ENCODE assay signal across 8 mouse cellular contexts in genomic region chr4:133440377-133440795, GRCm38 (mm10). TPM values are rescaled to one million over a fixed set of nuclear protein-coding genes. Genes with fewer than 3 reads are reported as not detected.
DNase-seq lines count a peak whose midpoint lies in the region; ATAC-seq lines count a peak whose summit lies in the region.

No protein-coding gene starts in this region.

- peaks cover 16% of the 10 kb centered on the region for H3K4me1 ChIP-seq in kidney, embryonic 16.5 days (ENCODE audit: insufficient read depth, low read length)
- peaks cover 13% of the 10 kb centered on the region for H3K4me1 ChIP-seq in hindbrain, embryonic 16.5 days (ENCODE audit: control insufficient read depth, insufficient read depth, low read depth, low read length)

- WGBS in kidney, embryonic 16.5 days: 10% methylated on average over 6 of the region's 6 CpGs
- WGBS in hindbrain, embryonic 16.5 days: 5% methylated on average over 6 of the region's 6 CpGs

- peak overlapping the region; percentile 27; the same call in 1 of the 2 replicates for H3K9ac ChIP-seq in kidney, embryonic 16.5 days (replicated peaks; ENCODE audit: low read length)
- peak overlapping the region; percentile 33; the same call in 1 of the 2 replicates for H3K9ac ChIP-seq in hindbrain, embryonic 16.5 days (ENCODE audit: low read depth, low read length)

- H3K4me2 ChIP-seq in kidney, embryonic 16.5 days (replicated peaks; ENCODE audit: low read depth, low read length): peak overlapping the region; percentile 50
- H3K4me2 ChIP-seq in hindbrain, embryonic 16.5 days (ENCODE audit: low read length): peak overlapping the region; percentile 42

- no peaks in the 10 kb centered on the region for H3K27me3 ChIP-seq in kidney, embryonic 16.5 days (ENCODE audit: insufficient read depth, low read length)
- no peaks in the 10 kb centered on the region for H3K27me3 ChIP-seq in hindbrain, embryonic 16.5 days (replicated peaks; ENCODE audit: control insufficient read depth, insufficient read depth, low read length)

- H3K4me3 ChIP-seq in kidney, embryonic 16.5 days (ENCODE audit: low read length): peak overlapping the region; percentile 16
- H3K4me3 ChIP-seq in hindbrain, embryonic 16.5 days (ENCODE audit: low read length): no peak overlapping the region

- peak; percentile 47; the same call in 1 of the 2 replicates for ATAC-seq in kidney, embryonic 16.5 days (ENCODE audit: low FRiP score, low TSS enrichment)
- peak; percentile 53 for ATAC-seq in hindbrain, embryonic 16.5 days
- ATAC-seq in monocyte, adult 5-6 weeks (replicated peaks; ENCODE audit: insufficient number of reproducible peaks, low FRiP score, low TSS enrichment, poor library complexity, severe bottlenecking): peak; percentile 86

- no peaks in the 10 kb centered on the region for H3K36me3 ChIP-seq in kidney, embryonic 16.5 days (ENCODE audit: insufficient read depth, low read length)
- no peaks in the 10 kb centered on the region for H3K36me3 ChIP-seq in hindbrain, embryonic 16.5 days (ENCODE audit: control insufficient read depth, insufficient read depth, low read length)

- 0 out of 2 replicates have a peak overlapping the region, but pooled peaks have one; percentile 31 for H3K27ac ChIP-seq in kidney, embryonic 16.5 days (ENCODE audit: low read length)
- peak overlapping the region; percentile 74; the same call in 1 of the 2 replicates for H3K27ac ChIP-seq in hindbrain, embryonic 16.5 days (ENCODE audit: low read depth, low read length)

- H3K9me3 ChIP-seq in kidney, embryonic 16.5 days (ENCODE audit: low read length): no peaks in the 10 kb centered on the region
- H3K9me3 ChIP-seq in hindbrain, embryonic 16.5 days (ENCODE audit: control insufficient read depth, low read length): no peaks in the 10 kb centered on the region

- DNase-seq in kidney, adult 18-20 months: no peak
- DNase-seq in embryo, embryonic 9.5 days (ENCODE audit: extremely low spot score): peak; percentile 59
- DNase-seq in adrenal gland, postnatal 10 days: no peak
- DNase-seq in gastrocnemius, postnatal 4 days (ENCODE audit: low spot score in 2 of 2): no peak
- no peak for DNase-seq in left cerebral cortex, adult 8-10 months (ENCODE audit: low spot score in 2 of 2)

RNA-seq across cellular contexts. Expression of gene Tent5b, which starts 39.5 kb away (rescaled TPM):
- 1.6 TPM in 2 replicates for polyA plus RNA-seq in kidney, embryonic 16.5 days (2015; fragmentation: Nextera tagmentation; extraction: Ambion mirVana)
- 0.32 and 0.36 TPM in 2 replicates for polyA plus RNA-seq in hindbrain, embryonic 16.5 days (2015; fragmentation: Nextera tagmentation; extraction: Ambion mirVana)
- total RNA-seq in monocyte, adult 5-6 weeks (2017): not detected in 3 replicates
- total RNA-seq in adrenal gland, postnatal 10 days (2021): 1 to 10 TPM in 1 of 2 experiments, under 1 TPM in 1; 0.58 to 1.2 TPM
- under 1 TPM; 0.57 to 0.74 TPM for total RNA-seq in gastrocnemius, postnatal 4 days (2021)
- under 1 TPM in 2 of 4 experiments, not detected in 2; 0.14 to 0.26 TPM for total RNA-seq in left cerebral cortex, adult 8-10 months (2022)

RNA-seq across cellular contexts. Expression of gene Trnp1, which starts 58.0 kb away (rescaled TPM):
- 0.41 and 0.75 TPM in 2 replicates for polyA plus RNA-seq in kidney, embryonic 16.5 days (2015; fragmentation: Nextera tagmentation; extraction: Ambion mirVana)
- polyA plus RNA-seq in hindbrain, embryonic 16.5 days (2015; fragmentation: Nextera tagmentation; extraction: Ambion mirVana): 5.8 and 12.1 TPM in 2 replicates
- not detected in 3 replicates for total RNA-seq in monocyte, adult 5-6 weeks (2017)
- 1 to 10 TPM; 6.2 to 9.3 TPM for total RNA-seq in adrenal gland, postnatal 10 days (2021)
- 1 to 10 TPM; 3.4 to 4.6 TPM for total RNA-seq in gastrocnemius, postnatal 4 days (2021)
- 100 to 1,000 TPM; 177 to 204 (median 186) TPM for total RNA-seq in left cerebral cortex, adult 8-10 months (2022)

Comparison
In these comparisons a context has a peak if more than half of its experiments do, and no peak if none do; other contexts are left out.
1. RNA of gene Trnp1, which starts 58.0 kb away (total RNA-seq): 177 to 204 TPM in left cerebral cortex, adult 8-10 months; 6.2 to 9.3 TPM in adrenal gland, postnatal 10 days, 3.4 to 4.6 TPM in gastrocnemius, postnatal 4 days and not detected in monocyte, adult 5-6 weeks; every median in the first group is over 10 times any median in the second.
2. Peak in every context shown above with its lines, with median percentiles within 50 percentile points of each other: ATAC-seq.